Mouse (Mus musculus): ENCODE results near the gene 4930548H24Rik.
"Not testable (repeated sequence)": the region's sequence is repeated elsewhere in the genome, so short reads cannot be mapped to it uniquely, and the experiment has no call there.

4930548H24Rik gene

GRCm38 (mm10) chr5:31485440-31485839 lies at the start of gene 4930548H24Rik:
Gene 4930548H24Rik, plus strand, starts transcription at chr5:31485740.
- no peak for DNase-seq

- no peak for DNase-seq
Measured at GRCm38 (mm10) chr5:31451336-31451735, 34.2 kb upstream of the 4930548H24Rik start.

GRCm38 (mm10) chr5:31451878-31452561 lies 33.5 kb upstream of the 4930548H24Rik start, which contains the start of gene Zfp512:
Gene Zfp512, plus strand, starts transcription at chr5:31452431.
- DNase-seq, result peak; percentile 91 to 96

GRCm38 (mm10) chr5:31452562-31452878 lies 33.0 kb upstream of the 4930548H24Rik start:
- no peak for DNase-seq

GRCm38 (mm10) chr5:31452886-31453410 lies 32.6 kb upstream of the 4930548H24Rik start:
- no peak for DNase-seq

GRCm38 (mm10) chr5:31467798-31468197 lies 17.7 kb upstream of the 4930548H24Rik start:
- no peak for DNase-seq

GRCm38 (mm10) chr5:31469711-31470110 lies 15.8 kb upstream of the 4930548H24Rik start:
- DNase-seq, result no peak

GRCm38 (mm10) chr5:31470334-31470733 lies 15.2 kb upstream of the 4930548H24Rik start:
- DNase-seq, result peak; percentile 20 to 24

GRCm38 (mm10) chr5:31480536-31480935 lies 5.0 kb upstream of the 4930548H24Rik start:
- DNase-seq, result no peak

GRCm38 (mm10) chr5:31487889-31488288 lies 2.3 kb downstream of the 4930548H24Rik start:
- no peak for DNase-seq

- no peak for DNase-seq
Measured at GRCm38 (mm10) chr5:31489116-31489769, 3.7 kb downstream of the 4930548H24Rik start.

GRCm38 (mm10) chr5:31492031-31492430 lies 6.5 kb downstream of the 4930548H24Rik start:
- no peak for DNase-seq

GRCm38 (mm10) chr5:31494513-31495297 lies 9.2 kb downstream of the 4930548H24Rik start, which contains the start of gene Gpn1:
Gene Gpn1, plus strand, starts transcription at chr5:31494741.
- peak; percentile 74 to 82 for DNase-seq

GRCm38 (mm10) chr5:31504843-31505242 lies 19.3 kb downstream of the 4930548H24Rik start:
- DNase-seq, result no peak

GRCm38 (mm10) chr5:31512481-31512880 lies 26.9 kb downstream of the 4930548H24Rik start:
- DNase-seq, result no peak

- DNase-seq, result no peak
Measured at GRCm38 (mm10) chr5:31520556-31520955, 35.0 kb downstream of the 4930548H24Rik start.

GRCm38 (mm10) chr5:31526354-31527116 lies 41.0 kb downstream of the 4930548H24Rik start, which contains the start of gene Slc4a1ap:
Gene Slc4a1ap, plus strand, starts transcription at chr5:31526995.
- DNase-seq, result peak; percentile 28 to 67

- DNase-seq, result peak in 1 of 2 experiments; percentile 38
Measured at GRCm38 (mm10) chr5:31527117-31527680, 41.7 kb downstream of the 4930548H24Rik start.

GRCm38 (mm10) chr5:31527707-31528106 lies 42.2 kb downstream of the 4930548H24Rik start, which contains the start of gene Supt7l:
Gene Supt7l, minus strand, starts transcription at chr5:31527807.
- not testable (repeated sequence) for DNase-seq

- no peak for DNase-seq
Measured at GRCm38 (mm10) chr5:31528560-31528959, 43.0 kb downstream of the 4930548H24Rik start.

- DNase-seq, result no peak
Measured at GRCm38 (mm10) chr5:31535228-31535627, 49.7 kb downstream of the 4930548H24Rik start.
